ENCODE assay signal across 7 mouse cellular contexts in genomic region chr6:38341751-38342665, GRCm38 (mm10). TPM values are rescaled to one million over a fixed set of nuclear protein-coding genes. Genes with fewer than 3 reads are reported as not detected.
DNase-seq lines count a peak whose midpoint lies in the region; ATAC-seq and TF ChIP-seq lines count a peak whose summit lies in the region.

No protein-coding gene starts in this region.

- no peaks in the 10 kb centered on the region for H3K9me3 ChIP-seq in liver, embryonic 12.5 days (replicated peaks)
- no peaks in the 10 kb centered on the region for H3K9me3 ChIP-seq in midbrain, embryonic 16.5 days (replicated peaks; ENCODE audit: control insufficient read depth, low read length, poor library complexity, severe bottlenecking)
- no peaks in the 10 kb centered on the region for H3K9me3 ChIP-seq in forebrain, embryonic 13.5 days (replicated peaks)

- DNase-seq in testis, postnatal 10 days (ENCODE audit: low spot score): no peak
- DNase-seq in cerebellum, adult 11 months: peak; percentile 45
- DNase-seq in yolk sac, embryonic 10.5 days (ENCODE audit: low spot score): peak; percentile 82

- H3K4me1 ChIP-seq in testis, adult 2 months (ENCODE audit: control insufficient read depth, insufficient read depth, low read length): peaks cover 2% of the 10 kb centered on the region; the same call in 1 of the 2 replicates
- peaks cover 90% of the 10 kb centered on the region for H3K4me1 ChIP-seq in liver, embryonic 12.5 days
- no peaks in the 10 kb centered on the region for H3K4me1 ChIP-seq in midbrain, embryonic 16.5 days (ENCODE audit: control insufficient read depth, insufficient read depth, low read length)
- no peaks in the 10 kb centered on the region for H3K4me1 ChIP-seq in forebrain, embryonic 13.5 days

- WGBS in liver, embryonic 12.5 days (ENCODE audit: insufficient replicate concordance): 2% methylated on average over 11 of the region's 11 CpGs
- 81% methylated on average over 11 of the region's 11 CpGs for WGBS in midbrain, embryonic 16.5 days
- 79% methylated on average over 11 of the region's 11 CpGs for WGBS in forebrain, embryonic 13.5 days

- H3K36me3 ChIP-seq in testis, adult 2 months (ENCODE audit: control insufficient read depth, insufficient read depth, low read length): no peaks in the 10 kb centered on the region
- peaks cover 51% of the 10 kb centered on the region for H3K36me3 ChIP-seq in liver, embryonic 12.5 days
- H3K36me3 ChIP-seq in midbrain, embryonic 16.5 days (ENCODE audit: control insufficient read depth, insufficient read depth, low read length): no peaks in the 10 kb centered on the region
- no peaks in the 10 kb centered on the region for H3K36me3 ChIP-seq in forebrain, embryonic 13.5 days (ENCODE audit: poor library complexity, severe bottlenecking)

- peak overlapping the region; percentile 82 for H3K4me2 ChIP-seq in liver, embryonic 12.5 days
- H3K4me2 ChIP-seq in midbrain, embryonic 16.5 days (ENCODE audit: low read length): no peak overlapping the region
- no peak overlapping the region for H3K4me2 ChIP-seq in forebrain, embryonic 13.5 days

- no peak for TF ChIP-seq POLR2A in testis, adult 2 months (IDR thresholded peaks at IDR 0.05; ENCODE audit: control insufficient read depth, low read depth, low read length)

- peak overlapping the region; percentile 68 for H3K4me3 ChIP-seq in testis, adult 2 months (ENCODE audit: control insufficient read depth, low read depth, low read length)
- peak overlapping the region; percentile 57 for H3K4me3 ChIP-seq in liver, embryonic 12.5 days
- no peak overlapping the region for H3K4me3 ChIP-seq in midbrain, embryonic 16.5 days (ENCODE audit: low read depth, low read length)
- H3K4me3 ChIP-seq in forebrain, embryonic 13.5 days: no peak overlapping the region

- H3K9ac ChIP-seq in liver, embryonic 12.5 days: peak overlapping the region; percentile 75
- H3K9ac ChIP-seq in midbrain, embryonic 16.5 days (ENCODE audit: low read depth, low read length): no peak overlapping the region
- no peak overlapping the region for H3K9ac ChIP-seq in forebrain, embryonic 13.5 days

- TF ChIP-seq CTCF in testis, adult 2 months (IDR thresholded peaks at IDR 0.05; ENCODE audit: control insufficient read depth, insufficient read depth, insufficient replicate concordance, low read depth, low read length): no peak

- H3K27me3 ChIP-seq in testis, adult 2 months (ENCODE audit: control insufficient read depth, insufficient read depth, low read length): no peaks in the 10 kb centered on the region
- no peaks in the 10 kb centered on the region for H3K27me3 ChIP-seq in liver, embryonic 12.5 days (replicated peaks)
- H3K27me3 ChIP-seq in midbrain, embryonic 16.5 days (ENCODE audit: control insufficient read depth, insufficient read depth, low read depth, low read length): no peaks in the 10 kb centered on the region
- no peaks in the 10 kb centered on the region for H3K27me3 ChIP-seq in forebrain, embryonic 13.5 days

- H3K27ac ChIP-seq in testis, adult 2 months (ENCODE audit: control insufficient read depth, insufficient read depth, low read depth, low read length): peak overlapping the region; percentile 19; the same call in 1 of the 2 replicates
- peak overlapping the region; percentile 99 for H3K27ac ChIP-seq in liver, embryonic 12.5 days
- H3K27ac ChIP-seq in midbrain, embryonic 16.5 days (ENCODE audit: low read length): no peak overlapping the region
- no peak overlapping the region for H3K27ac ChIP-seq in forebrain, embryonic 13.5 days

- peak; percentile 92 for ATAC-seq in liver, embryonic 12.5 days
- ATAC-seq in midbrain, embryonic 16.5 days: no peak
- ATAC-seq in forebrain, embryonic 13.5 days: no peak

RNA-seq across cellular contexts. Expression of gene Zc3hav1, which starts 12.4 kb away (rescaled TPM):
- polyA plus RNA-seq in testis, adult 2 months (2012; rRNA removed): 2.3 and 2.5 TPM in 2 replicates
- polyA plus RNA-seq in liver, embryonic 12.5 days (2016; fragmentation: Nextera tagmentation; extraction: Ambion mirVana): 29.6 and 30.6 TPM in 2 replicates
- 1.0 and 1.1 TPM in 2 replicates for polyA plus RNA-seq in midbrain, embryonic 16.5 days (2015; fragmentation: Nextera tagmentation; extraction: Ambion mirVana)
- 0.75 and 1.0 TPM in 2 replicates for polyA plus RNA-seq in forebrain, embryonic 13.5 days (2015; fragmentation: Nextera tagmentation; extraction: Ambion mirVana)

RNA-seq across cellular contexts. Expression of gene Ttc26, which starts 39.3 kb away (rescaled TPM):
- polyA plus RNA-seq in testis, adult 2 months (2012; rRNA removed): 8.9 and 10.9 TPM in 2 replicates
- polyA plus RNA-seq in liver, embryonic 12.5 days (2016; fragmentation: Nextera tagmentation; extraction: Ambion mirVana): 1.5 and 1.6 TPM in 2 replicates
- 5.5 and 7.6 TPM in 2 replicates for polyA plus RNA-seq in midbrain, embryonic 16.5 days (2015; fragmentation: Nextera tagmentation; extraction: Ambion mirVana)
- polyA plus RNA-seq in forebrain, embryonic 13.5 days (2015; fragmentation: Nextera tagmentation; extraction: Ambion mirVana): 9.5 and 9.7 TPM in 2 replicates

RNA-seq across cellular contexts. Expression of gene Zc3hav1l, which starts 42.9 kb away (rescaled TPM):
- 1.2 and 1.3 TPM in 2 replicates for polyA plus RNA-seq in testis, adult 2 months (2012; rRNA removed)
- 3.9 and 4.0 TPM in 2 replicates for polyA plus RNA-seq in liver, embryonic 12.5 days (2016; fragmentation: Nextera tagmentation; extraction: Ambion mirVana)
- polyA plus RNA-seq in midbrain, embryonic 16.5 days (2015; fragmentation: Nextera tagmentation; extraction: Ambion mirVana): 7.0 and 8.3 TPM in 2 replicates
- 8.2 and 8.7 TPM in 2 replicates for polyA plus RNA-seq in forebrain, embryonic 13.5 days (2015; fragmentation: Nextera tagmentation; extraction: Ambion mirVana)

Comparison
In these comparisons a context has a peak if more than half of its experiments do, and no peak if none do; other contexts are left out.
1. H3K27ac ChIP-seq: peak in testis, adult 2 months (single experiment) and liver, embryonic 12.5 days (single experiment); none in midbrain, embryonic 16.5 days (single experiment) and forebrain, embryonic 13.5 days (single experiment).
2. H3K4me3 ChIP-seq: peak in testis, adult 2 months (single experiment) and liver, embryonic 12.5 days (single experiment); none in midbrain, embryonic 16.5 days (single experiment) and forebrain, embryonic 13.5 days (single experiment).